Mouse (Mus musculus) ovary, postnatal 36 days (tissue): ENCODE measurements around the gene Gm6034.
"Not testable (repeated sequence)": the region's sequence is repeated elsewhere in the genome, so short reads cannot be mapped to it uniquely, and the experiment has no call there.

ENCODE experiments used
- DNase-seq: peaks from one replicate; pipeline ENCODE4 v3.0.0; 2022; ENCODE audit warnings: low spot score, mixed read lengths

The Gm6034 gene

GRCm38 (mm10) chr17:36082519-36083232, 39.9 kb downstream of the Gm6034 start:
- not testable (repeated sequence) for DNase-seq

- peak; percentile 16 for DNase-seq
Measured at GRCm38 (mm10) chr17:36083266-36083869, 40.6 kb downstream of the Gm6034 start.

GRCm38 (mm10) chr17:36083870-36084451, 41.2 kb downstream of the Gm6034 start:
- no peak for DNase-seq

- DNase-seq, result not testable (repeated sequence)
Measured at GRCm38 (mm10) chr17:36085976-36086375, 43.2 kb downstream of the Gm6034 start.

- not testable (repeated sequence) for DNase-seq
Measured at GRCm38 (mm10) chr17:36091933-36092332, 49.2 kb downstream of the Gm6034 start.

- not testable (repeated sequence) for DNase-seq
Measured at GRCm38 (mm10) chr17:36092520-36092919, 49.8 kb downstream of the Gm6034 start.

GRCm38 (mm10) chr17:36093936-36094335, 51.2 kb downstream of the Gm6034 start:
- DNase-seq, result no peak

GRCm38 (mm10) chr17:36099603-36100002, 56.8 kb downstream of the Gm6034 start:
- not testable (repeated sequence) for DNase-seq

GRCm38 (mm10) chr17:36102091-36102490, 59.3 kb downstream of the Gm6034 start:
- DNase-seq, result not testable (repeated sequence)
